Mouse (Mus musculus): ENCODE data around the gene Fzd2. TPM values are rescaled to one million over a fixed set of nuclear protein-coding genes. Genes with fewer than 3 reads are reported as not detected.

Fzd2 gene
- polyA plus RNA-seq, 1 experiment from 2014 or later, result 34.0 TPM

- no peak for ATAC-seq (replicated peaks; ENCODE audit: low FRiP score)
- no peak overlapping the region for H3K4me3 ChIP-seq (replicated peaks)
- H3K36me3 ChIP-seq, result no peaks in the 10 kb centered on the region
- 11% methylated on average over 4 of the region's 4 CpGs for WGBS
- H3K9me3 ChIP-seq (replicated peaks), result no peaks in the 10 kb centered on the region
- H3K4me1 ChIP-seq, result peaks cover 2% of the 10 kb centered on the region; the same call in 1 of the 2 replicates
- no peak overlapping the region for H3K9ac ChIP-seq
- H3K27me3 ChIP-seq, result no peaks in the 10 kb centered on the region
- H3K4me2 ChIP-seq, result no peak overlapping the region
- no peak overlapping the region for H3K27ac ChIP-seq
Observed at GRCm38 (mm10) chr11:102656326-102656926, 52.2 kb downstream of the Fzd2 start.

DNA sequence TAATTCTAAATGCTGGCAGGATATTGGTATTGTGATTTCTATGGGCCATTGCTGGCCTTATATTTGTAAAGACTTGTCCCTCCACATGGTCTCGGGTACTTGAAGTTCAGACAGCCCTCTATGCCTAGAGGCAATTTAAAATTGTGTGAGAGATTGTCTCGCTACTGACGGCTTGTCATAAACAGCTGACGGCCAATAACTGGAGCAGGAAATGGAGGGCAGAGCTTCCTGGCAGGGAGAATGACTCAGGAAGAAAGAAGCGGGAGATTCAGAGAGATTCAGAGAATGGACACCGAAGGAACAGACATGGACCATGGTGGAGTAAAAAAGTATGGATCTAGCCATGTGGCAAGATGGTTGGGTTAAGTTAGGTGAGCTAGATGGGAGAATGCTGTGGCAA is 52.7 kb downstream of the Fzd2 start:
- ATAC-seq (replicated peaks; ENCODE audit: low FRiP score), result no peak
- no peak overlapping the region for H3K4me2 ChIP-seq
- H3K27me3 ChIP-seq, result no peaks in the 10 kb centered on the region
- H3K4me1 ChIP-seq, result peaks cover 2% of the 10 kb centered on the region; the same call in 1 of the 2 replicates
- WGBS, result 60% methylated on average over 6 of the region's 6 CpGs
- no peaks in the 10 kb centered on the region for H3K9me3 ChIP-seq (replicated peaks)
- H3K27ac ChIP-seq, result no peak overlapping the region
- H3K36me3 ChIP-seq, result no peaks in the 10 kb centered on the region
- no peak overlapping the region for H3K4me3 ChIP-seq (replicated peaks)
- H3K9ac ChIP-seq, result no peak overlapping the region

Other genes with a start within 250 kb of the Fzd2 start
- gene Slc4a1, start 238.2 kb upstream of the Fzd2 start, polyA plus RNA-seq (2015; fragmentation: Nextera tagmentation; extraction: Ambion mirVana), result 12.8 and 20.2 TPM in 2 replicates
- gene Rundc3a, start 211.0 kb upstream of the Fzd2 start, polyA plus RNA-seq (2015; fragmentation: Nextera tagmentation; extraction: Ambion mirVana), result 2.5 and 4.9 TPM in 2 replicates
- 271 and 298 TPM in 2 replicates for gene Slc25a39, start 196.4 kb upstream of the Fzd2 start, polyA plus RNA-seq (2015; fragmentation: Nextera tagmentation; extraction: Ambion mirVana)
- 151 and 172 TPM in 2 replicates for gene Grn, start 174.1 kb upstream of the Fzd2 start, polyA plus RNA-seq (2015; fragmentation: Nextera tagmentation; extraction: Ambion mirVana)
- 6.9 and 7.1 TPM in 2 replicates for gene Fam171a2, start 156.7 kb upstream of the Fzd2 start, polyA plus RNA-seq (2015; fragmentation: Nextera tagmentation; extraction: Ambion mirVana)
- 8.2 and 11.0 TPM in 2 replicates for gene Itga2b, start 134.3 kb upstream of the Fzd2 start, polyA plus RNA-seq (2015; fragmentation: Nextera tagmentation; extraction: Ambion mirVana)
- gene Gpatch8, start 48.0 kb upstream of the Fzd2 start, polyA plus RNA-seq (2015; fragmentation: Nextera tagmentation; extraction: Ambion mirVana), result 57.4 and 62.1 TPM in 2 replicates
- gene Gm11627, start 24.9 kb upstream of the Fzd2 start, polyA plus RNA-seq (2015; fragmentation: Nextera tagmentation; extraction: Ambion mirVana), result 8.5 and 8.7 TPM in 2 replicates
- 0.49 and 0.50 TPM in 2 replicates for gene Meioc, start 59.3 kb downstream of the Fzd2 start, polyA plus RNA-seq (2015; fragmentation: Nextera tagmentation; extraction: Ambion mirVana)
- 48.7 and 56.0 TPM in 2 replicates for gene Ccdc43, start 93.4 kb downstream of the Fzd2 start, polyA plus RNA-seq (2015; fragmentation: Nextera tagmentation; extraction: Ambion mirVana)
- gene Adam11, start 157.0 kb downstream of the Fzd2 start, polyA plus RNA-seq (2015; fragmentation: Nextera tagmentation; extraction: Ambion mirVana), result 7.9 and 11.3 TPM in 2 replicates
- 59.2 and 63.7 TPM in 2 replicates for gene Gjc1, start 215.3 kb downstream of the Fzd2 start, polyA plus RNA-seq (2015; fragmentation: Nextera tagmentation; extraction: Ambion mirVana)
- 0.48 and 0.71 TPM in 2 replicates for gene Higd1b, start 231.5 kb downstream of the Fzd2 start, polyA plus RNA-seq (2015; fragmentation: Nextera tagmentation; extraction: Ambion mirVana)

All from kidney, embryonic 15.5 days (tissue).